Mouse (Mus musculus): ENCODE data around the gene Cadm1. TPM values are rescaled to one million over a fixed set of nuclear protein-coding genes. Genes with fewer than 3 reads are reported as not detected.

Cadm1 gene
- polyA plus RNA-seq, 1 experiment from 2014 or later: 84.9 TPM

GRCm38 (mm10) chr9:47586839-47587238, 56.9 kb downstream of the Cadm1 start:
- WGBS: 85% methylated on average over 8 of the region's 8 CpGs
- DNase-seq (ENCODE audit: low spot score): no peak

GRCm38 (mm10) chr9:47587577-47588194, 57.7 kb downstream of the Cadm1 start:
- TF ChIP-seq EP300 (IDR thresholded peaks at IDR 0.05): no peak
- TF ChIP-seq CTCF (IDR thresholded peaks at IDR 0.05): peak; percentile 75
- Histone ChIP-seq H3K4me3 (ENCODE audit: low read depth, low read length) (no peak overlapping the region), H3K27me3 (replicated peaks; ENCODE audit: insufficient read depth, low read length) (no peaks in the 10 kb centered on the region), H3K4me1 (ENCODE audit: insufficient read depth, low read depth, low read length) (no peaks in the 10 kb centered on the region; the same call in 1 of the 2 replicates), H3K9ac (replicated peaks; ENCODE audit: low read depth) (no peak overlapping the region), H3K4me2 (replicated peaks; ENCODE audit: low read depth, low read length) (peak overlapping the region; percentile 33; the same call in 1 of the 2 replicates), H3K9me3 (ENCODE audit: low read length) (no peaks in the 10 kb centered on the region), H3K36me3 (ENCODE audit: insufficient read depth, low read length) (no peaks in the 10 kb centered on the region), H3K27ac (ENCODE audit: low read length) (no peak overlapping the region)
- DNase-seq (ENCODE audit: low spot score) (peak; percentile 66), ATAC-seq (peak; percentile 53)
- 54% methylated on average over 7 of the region's 7 CpGs for WGBS

More at GRCm38 (mm10) chr9:47586839-47587238, 56.9 kb downstream of the Cadm1 start:
- H3K9me3 ChIP-seq (ENCODE audit: low read length): no peaks in the 10 kb centered on the region
- no peaks in the 10 kb centered on the region for H3K27me3 ChIP-seq (replicated peaks; ENCODE audit: insufficient read depth, low read length)
- H3K9ac ChIP-seq (replicated peaks; ENCODE audit: low read depth): no peak overlapping the region
- no peak overlapping the region for H3K4me2 ChIP-seq (replicated peaks; ENCODE audit: low read depth, low read length)
- no peak overlapping the region for H3K27ac ChIP-seq (ENCODE audit: low read length)
- TF ChIP-seq CTCF (IDR thresholded peaks at IDR 0.05) (no peak), EP300 (IDR thresholded peaks at IDR 0.05) (no peak)
- no peak for ATAC-seq
- H3K36me3 ChIP-seq (ENCODE audit: insufficient read depth, low read length): no peaks in the 10 kb centered on the region
- no peaks in the 10 kb centered on the region; the same call in 1 of the 2 replicates for H3K4me1 ChIP-seq (ENCODE audit: insufficient read depth, low read depth, low read length)
- no peak overlapping the region for H3K4me3 ChIP-seq (ENCODE audit: low read depth, low read length)

DNA sequence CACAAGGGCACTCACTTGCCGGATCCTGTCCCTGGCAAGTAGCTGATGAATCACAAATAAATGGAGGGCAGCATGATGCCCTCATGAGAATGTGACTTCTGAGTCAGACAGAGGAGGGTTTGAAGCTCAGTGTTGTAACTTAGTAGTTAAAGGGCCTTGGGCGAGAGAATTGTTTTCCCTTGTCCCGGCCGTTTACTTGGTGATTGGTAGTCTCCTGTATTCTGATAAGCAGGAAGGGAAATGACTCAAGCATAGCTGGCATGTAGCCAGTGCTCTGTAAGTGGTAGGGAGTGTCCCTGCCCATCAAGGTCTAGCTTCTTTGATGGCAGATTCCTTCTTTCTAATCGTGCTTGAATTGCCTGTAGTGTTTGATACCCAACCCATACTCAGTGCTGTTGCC, 59.9 kb downstream of the Cadm1 start:
- Histone ChIP-seq H3K9ac (replicated peaks; ENCODE audit: low read depth) (no peak overlapping the region), H3K27me3 (replicated peaks; ENCODE audit: insufficient read depth, low read length) (no peaks in the 10 kb centered on the region), H3K4me2 (replicated peaks; ENCODE audit: low read depth, low read length) (no peak overlapping the region), H3K9me3 (ENCODE audit: low read length) (no peaks in the 10 kb centered on the region), H3K36me3 (ENCODE audit: insufficient read depth, low read length) (no peaks in the 10 kb centered on the region), H3K27ac (ENCODE audit: low read length) (no peak overlapping the region), H3K4me3 (ENCODE audit: low read depth, low read length) (no peak overlapping the region), H3K4me1 (ENCODE audit: insufficient read depth, low read depth, low read length) (no peaks in the 10 kb centered on the region; the same call in 1 of the 2 replicates)
- peak; percentile 90 for ATAC-seq
- DNase-seq (ENCODE audit: low spot score): peak; percentile 87
- 16% methylated on average over 5 of the region's 5 CpGs for WGBS
- TF ChIP-seq CTCF (IDR thresholded peaks at IDR 0.05) (no peak), EP300 (IDR thresholded peaks at IDR 0.05) (peak; percentile 90)

DNA sequence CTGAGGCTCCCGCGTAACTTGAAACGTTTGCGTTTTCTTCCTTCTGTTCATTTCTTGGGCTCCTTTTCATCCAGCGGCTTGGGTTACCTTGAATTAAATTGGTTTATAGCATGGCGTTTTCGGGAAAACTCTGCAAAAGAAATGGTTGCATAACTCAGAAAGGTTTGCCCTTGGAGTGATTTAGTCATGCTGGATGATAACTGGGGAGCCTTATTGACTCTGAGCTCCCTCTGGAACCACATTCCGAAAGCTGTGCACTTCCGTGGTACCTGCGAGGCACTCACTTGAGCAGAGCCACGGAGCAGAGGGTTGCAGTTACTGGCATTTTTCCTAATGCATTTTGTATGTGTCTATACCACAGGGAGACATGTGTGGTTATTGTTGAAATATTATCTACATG, 71.6 kb downstream of the Cadm1 start:
- H3K27me3 ChIP-seq (replicated peaks; ENCODE audit: insufficient read depth, low read length): no peaks in the 10 kb centered on the region
- no peak overlapping the region for H3K27ac ChIP-seq (ENCODE audit: low read length)
- no peaks in the 10 kb centered on the region for H3K9me3 ChIP-seq (ENCODE audit: low read length)
- no peak for DNase-seq (ENCODE audit: low spot score)
- no peak overlapping the region for H3K9ac ChIP-seq (replicated peaks; ENCODE audit: low read depth)
- no peak overlapping the region for H3K4me2 ChIP-seq (replicated peaks; ENCODE audit: low read depth, low read length)
- no peak for ATAC-seq
- no peaks in the 10 kb centered on the region for H3K36me3 ChIP-seq (ENCODE audit: insufficient read depth, low read length)
- no peak for TF ChIP-seq EP300 (IDR thresholded peaks at IDR 0.05)
- TF ChIP-seq CTCF (IDR thresholded peaks at IDR 0.05): no peak
- 87% methylated on average over 11 of the region's 11 CpGs for WGBS
- H3K4me3 ChIP-seq (ENCODE audit: low read depth, low read length): no peak overlapping the region
- H3K4me1 ChIP-seq (ENCODE audit: insufficient read depth, low read depth, low read length): no peaks in the 10 kb centered on the region

GRCm38 (mm10) chr9:47603971-47604370, 74.0 kb downstream of the Cadm1 start:
- no peaks in the 10 kb centered on the region for H3K9me3 ChIP-seq (ENCODE audit: low read length)
- no peak overlapping the region for H3K4me3 ChIP-seq (ENCODE audit: low read depth, low read length)
- no peak overlapping the region for H3K9ac ChIP-seq (replicated peaks; ENCODE audit: low read depth)
- DNase-seq (ENCODE audit: low spot score) (no peak), ATAC-seq (no peak)
- WGBS: 75% methylated on average over 4 of the region's 4 CpGs
- no peaks in the 10 kb centered on the region for H3K27me3 ChIP-seq (replicated peaks; ENCODE audit: insufficient read depth, low read length)
- no peak overlapping the region for H3K4me2 ChIP-seq (replicated peaks; ENCODE audit: low read depth, low read length)
- H3K4me1 ChIP-seq (ENCODE audit: insufficient read depth, low read depth, low read length): no peaks in the 10 kb centered on the region
- H3K36me3 ChIP-seq (ENCODE audit: insufficient read depth, low read length): no peaks in the 10 kb centered on the region
- no peak for TF ChIP-seq CTCF (IDR thresholded peaks at IDR 0.05)
- no peak for TF ChIP-seq EP300 (IDR thresholded peaks at IDR 0.05)
- no peak overlapping the region for H3K27ac ChIP-seq (ENCODE audit: low read length)

DNA sequence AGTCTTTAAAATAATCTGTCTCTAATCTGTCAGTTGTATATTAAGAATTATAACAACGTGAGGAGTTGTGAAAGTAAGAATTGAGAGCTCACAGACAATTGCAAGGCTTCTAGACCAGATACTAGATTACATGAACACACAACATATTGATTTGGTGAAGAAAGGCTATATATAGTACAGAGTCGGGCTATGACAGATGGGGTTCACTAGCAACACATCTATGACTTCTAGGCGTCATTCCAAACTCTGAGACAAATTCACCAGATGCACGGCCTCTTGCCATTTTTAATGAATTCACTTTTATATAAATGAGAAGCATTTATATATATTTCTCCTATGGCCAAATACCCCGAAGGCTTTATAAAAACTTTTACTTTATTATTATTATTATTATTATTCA, 75.7 kb downstream of the Cadm1 start:
- TF ChIP-seq CTCF (IDR thresholded peaks at IDR 0.05): no peak
- no peak for TF ChIP-seq EP300 (IDR thresholded peaks at IDR 0.05)
- no peaks in the 10 kb centered on the region for H3K4me1 ChIP-seq (ENCODE audit: insufficient read depth, low read depth, low read length)
- no peak overlapping the region for H3K4me3 ChIP-seq (ENCODE audit: low read depth, low read length)
- no peaks in the 10 kb centered on the region for H3K27me3 ChIP-seq (replicated peaks; ENCODE audit: insufficient read depth, low read length)
- no peaks in the 10 kb centered on the region for H3K36me3 ChIP-seq (ENCODE audit: insufficient read depth, low read length)
- ATAC-seq (no peak), DNase-seq (ENCODE audit: low spot score) (no peak)
- no peak overlapping the region for H3K27ac ChIP-seq (ENCODE audit: low read length)
- H3K9me3 ChIP-seq (ENCODE audit: low read length): no peaks in the 10 kb centered on the region
- 62% methylated on average over 5 of the region's 5 CpGs for WGBS
- H3K9ac ChIP-seq (replicated peaks; ENCODE audit: low read depth): no peak overlapping the region
- H3K4me2 ChIP-seq (replicated peaks; ENCODE audit: low read depth, low read length): no peak overlapping the region
